Mouse (Mus musculus): ENCODE results near the gene Zfp827.
A peak's percentile ranks its signal among the peaks of the same experiment; 100 is the strongest.

Zfp827 gene

GRCm38 (mm10) chr8:79160302-79160701 is 132.1 kb downstream of the Zfp827 start:
- no peak for DNase-seq

DNA sequence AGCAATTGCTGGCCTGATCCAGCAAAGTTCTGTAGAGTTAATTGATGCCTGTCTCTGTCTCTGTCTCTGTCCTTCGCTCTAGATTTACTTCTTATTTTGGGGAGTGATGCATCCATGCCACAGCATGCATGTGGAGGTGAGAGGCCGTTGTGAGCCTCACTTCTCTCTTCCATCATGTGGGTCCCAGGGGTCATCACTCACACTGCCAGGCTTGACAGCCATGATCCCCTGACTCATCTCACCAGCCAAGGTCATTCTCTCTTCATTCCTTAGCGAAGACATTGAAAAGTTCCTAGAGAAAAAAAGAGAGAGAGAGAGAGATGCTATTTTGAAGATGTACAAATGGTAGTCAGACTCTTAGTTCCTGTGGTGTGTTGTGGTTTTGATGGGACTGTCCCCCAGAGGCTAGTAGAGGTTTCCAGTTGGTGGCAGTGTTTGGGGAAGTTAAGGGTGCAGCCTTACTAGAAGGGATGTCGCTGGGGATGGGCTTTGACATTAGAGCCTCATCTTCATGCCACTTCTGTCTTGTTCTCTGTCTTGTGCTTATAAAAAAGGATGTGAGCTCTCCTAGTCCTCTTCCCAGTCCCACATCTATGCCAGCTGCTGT is 133.0 kb downstream of the Zfp827 start:
- no peak for DNase-seq

- DNase-seq, result no peak
Measured at GRCm38 (mm10) chr8:79162533-79163308, 134.5 kb downstream of the Zfp827 start.

GRCm38 (mm10) chr8:79164336-79164735 is 136.1 kb downstream of the Zfp827 start:
- DNase-seq, result no peak

DNA sequence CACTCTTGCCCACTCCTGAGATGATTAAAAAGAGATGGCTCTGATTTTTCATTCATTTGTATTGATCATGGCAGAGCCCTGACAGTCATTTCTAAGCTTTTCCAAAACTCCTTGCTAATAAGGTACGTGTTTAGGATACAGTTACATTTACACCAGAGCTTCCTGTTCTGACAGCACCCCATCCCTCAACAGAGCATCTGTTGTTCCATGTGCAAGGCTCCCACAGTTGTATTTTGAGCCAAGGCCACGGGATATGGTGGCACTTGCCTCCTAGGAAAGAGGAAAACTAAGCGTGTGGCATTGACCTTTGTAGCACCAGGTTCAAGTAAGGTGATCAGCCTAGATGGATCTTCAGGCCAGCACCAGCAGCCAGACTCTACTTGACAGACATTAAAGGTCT is 137.0 kb downstream of the Zfp827 start:
- DNase-seq, result no peak

DNA sequence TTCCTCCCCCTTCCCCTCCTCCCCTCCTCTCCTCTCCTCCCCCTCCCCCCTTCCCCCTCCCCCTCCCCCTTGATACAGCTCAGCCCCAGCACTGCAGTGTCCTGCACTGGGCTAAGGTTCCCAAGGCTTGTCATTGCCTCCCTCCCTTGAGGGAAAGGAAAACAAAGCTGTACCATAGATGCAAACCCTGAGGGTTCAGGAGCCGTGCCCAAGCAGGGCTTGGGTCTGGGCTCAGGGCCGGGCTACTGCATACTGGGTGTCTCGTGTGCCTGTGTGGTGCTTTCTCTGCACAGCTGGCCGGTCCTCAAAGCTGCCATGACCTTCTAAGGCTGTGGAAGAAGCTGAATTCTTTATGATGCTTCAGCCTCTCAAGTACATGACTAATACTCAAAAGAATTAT is 145.4 kb downstream of the Zfp827 start:
- DNase-seq, result no peak

DNA sequence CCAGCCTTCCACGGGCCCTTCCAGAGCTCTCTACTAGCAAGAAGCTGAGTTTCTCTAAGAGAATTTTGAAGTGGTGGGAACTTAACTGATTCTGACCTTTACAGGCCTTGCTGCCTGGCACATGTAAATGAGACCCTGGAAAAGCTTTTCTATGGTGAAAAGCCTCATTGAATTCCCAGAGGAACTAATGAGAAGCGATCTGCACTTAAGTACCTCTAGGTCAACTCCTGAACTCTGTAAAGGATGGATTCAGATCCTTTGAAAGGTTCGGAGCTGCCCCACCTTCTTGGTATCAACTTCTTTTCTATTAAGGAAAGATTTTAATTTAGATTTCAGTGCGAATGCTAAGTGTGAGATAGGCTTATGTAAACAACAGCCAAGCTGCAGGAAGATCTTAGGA is 147.8 kb downstream of the Zfp827 start:
- DNase-seq, result no peak

GRCm38 (mm10) chr8:79179678-79180077 is 151.4 kb downstream of the Zfp827 start:
- no peak for DNase-seq

DNA sequence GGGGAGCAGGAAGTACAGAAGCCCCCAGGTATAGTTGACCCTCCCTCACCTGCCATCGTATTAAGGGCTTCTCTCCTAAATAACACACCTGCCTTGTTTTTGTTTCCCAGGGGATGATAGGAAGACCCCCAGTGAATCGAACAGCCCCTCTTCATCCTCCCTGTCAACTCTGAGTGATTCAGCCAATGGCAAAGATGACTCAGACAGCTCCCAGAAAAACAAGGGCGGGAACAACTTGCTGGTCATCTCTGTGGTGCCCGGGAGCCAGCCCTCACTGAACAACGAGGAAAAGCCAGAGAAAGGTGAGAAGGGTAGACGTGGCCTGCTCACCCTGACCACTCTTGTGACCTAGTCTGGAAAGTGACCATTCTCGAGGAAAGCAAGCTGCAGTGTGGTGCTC is 157.3 kb downstream of the Zfp827 start:
- no peak for DNase-seq

- DNase-seq, result no peak
Measured at GRCm38 (mm10) chr8:79190071-79190470, 161.8 kb downstream of the Zfp827 start.

- DNase-seq, result no peak
Measured at GRCm38 (mm10) chr8:79196481-79196880, 168.2 kb downstream of the Zfp827 start.

DNA sequence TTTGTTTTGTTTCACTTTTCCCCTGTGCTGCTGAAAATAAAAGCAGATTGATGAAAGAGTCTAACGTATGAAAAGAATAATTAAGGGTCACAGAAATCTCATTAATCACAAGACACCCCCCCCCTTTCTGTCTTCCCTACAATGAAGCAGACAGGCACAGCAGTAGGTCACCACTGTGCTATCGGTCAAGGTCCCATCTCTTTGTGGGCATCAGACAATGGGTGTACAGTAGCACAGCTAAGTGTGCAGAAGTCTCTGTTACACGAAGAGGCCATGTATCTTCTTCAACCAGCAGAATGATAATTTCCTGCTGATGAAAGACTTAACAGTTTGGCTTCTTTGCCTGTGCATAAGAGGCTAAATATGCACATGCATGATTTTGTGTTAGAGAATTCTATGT is 170.4 kb downstream of the Zfp827 start:
- DNase-seq, result no peak

DNA sequence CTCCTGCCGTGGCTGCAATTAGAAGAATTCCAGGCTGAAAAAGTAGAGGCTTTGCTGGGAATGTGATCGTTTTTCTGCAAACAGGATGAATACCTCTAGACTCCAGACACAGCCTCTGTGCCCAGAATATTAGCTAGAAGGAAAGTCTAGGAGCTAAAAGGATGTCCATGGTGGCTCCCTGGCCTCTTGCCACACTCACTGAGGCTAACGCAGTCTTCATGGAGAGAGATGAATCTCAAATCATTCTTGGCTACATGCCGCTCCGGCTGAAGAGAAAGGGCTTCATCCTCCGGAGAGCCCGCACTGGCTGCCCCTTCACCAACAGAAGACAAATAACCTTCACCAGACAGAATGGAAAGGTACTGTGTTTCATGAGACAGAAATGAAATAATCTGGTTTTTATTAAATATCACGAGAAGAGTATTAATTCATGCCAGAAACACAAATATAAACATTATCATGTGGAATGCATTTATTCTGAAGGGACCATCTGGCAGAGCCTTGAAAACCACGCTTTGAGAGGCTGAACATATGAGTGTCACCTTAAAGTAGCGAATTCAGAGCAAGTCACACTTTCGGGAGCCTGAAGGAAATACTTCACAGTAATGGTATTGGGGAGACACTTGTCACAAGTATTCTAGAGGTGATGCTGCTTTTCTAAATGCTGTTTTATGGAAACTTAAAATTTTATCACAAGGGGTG is 173.4 kb downstream of the Zfp827 start:
- DNase-seq, result no peak

DNA sequence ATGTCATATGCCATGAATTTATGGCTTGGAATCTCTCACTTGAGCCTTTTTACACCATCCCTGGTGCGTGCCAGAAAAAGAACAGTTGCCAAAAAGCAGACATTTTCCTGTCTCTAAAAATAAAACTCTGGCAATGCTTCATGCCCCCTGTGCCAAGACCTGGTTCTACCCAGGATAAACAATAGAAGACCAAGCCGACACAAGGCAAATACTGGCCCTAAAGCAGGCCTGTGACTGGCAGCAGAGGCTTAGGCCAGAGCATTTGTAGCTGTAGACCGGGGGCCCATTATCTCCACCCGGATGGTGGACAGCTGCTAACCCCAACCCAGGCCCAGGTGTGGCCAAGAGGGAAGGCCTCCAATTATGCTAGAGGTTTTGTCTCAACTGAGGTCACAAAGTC is 178.7 kb downstream of the Zfp827 start:
- DNase-seq, result no peak

- no peak for DNase-seq
Measured at GRCm38 (mm10) chr8:79208181-79208580, 179.9 kb downstream of the Zfp827 start.

DNA sequence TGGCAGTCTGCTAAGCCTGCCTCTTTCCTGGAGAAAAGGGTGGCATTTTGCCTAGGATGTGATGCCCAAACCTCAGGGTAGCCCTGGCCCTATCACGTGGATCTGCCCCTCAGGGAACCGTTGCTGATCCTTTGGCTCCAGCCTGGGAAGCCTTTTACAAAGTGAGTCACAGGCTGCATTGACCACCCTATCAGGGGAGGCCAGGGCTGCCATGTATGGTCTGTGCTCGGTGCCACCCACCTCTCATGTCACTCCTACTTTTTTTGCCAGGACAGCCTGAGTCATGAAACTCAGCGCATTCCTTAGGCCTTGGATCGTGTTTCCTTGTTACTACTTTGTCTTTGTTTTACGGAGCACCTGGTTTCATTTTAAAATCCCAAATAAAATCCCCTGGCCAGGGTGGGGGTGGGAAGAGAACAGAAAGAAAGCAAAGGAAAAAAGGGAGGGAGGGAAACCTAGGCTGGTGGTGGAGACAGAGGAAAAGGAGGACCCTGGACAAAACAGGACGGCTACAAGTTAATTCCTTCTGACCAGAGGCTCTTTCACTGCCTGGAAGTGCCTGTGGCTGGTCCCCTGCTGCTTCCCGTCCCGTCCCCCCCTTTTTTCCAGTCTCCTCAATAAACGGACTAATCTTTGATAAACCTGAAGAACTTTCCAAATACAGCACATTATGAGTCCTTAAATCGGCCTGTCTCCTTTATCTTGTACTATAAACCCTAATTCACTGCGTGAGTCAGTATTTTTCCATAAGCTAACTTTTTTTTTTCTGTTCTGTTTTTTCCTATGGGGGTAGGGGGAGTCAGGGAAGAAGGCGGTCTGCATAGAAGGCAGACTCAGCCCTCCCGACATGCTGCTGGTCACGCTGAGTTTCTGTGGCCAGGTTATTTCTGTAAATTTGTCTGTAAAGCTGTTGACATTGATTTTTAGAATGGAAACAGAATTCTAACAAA is 180.7 kb downstream of the Zfp827 start:
- no peak for DNase-seq

DNA sequence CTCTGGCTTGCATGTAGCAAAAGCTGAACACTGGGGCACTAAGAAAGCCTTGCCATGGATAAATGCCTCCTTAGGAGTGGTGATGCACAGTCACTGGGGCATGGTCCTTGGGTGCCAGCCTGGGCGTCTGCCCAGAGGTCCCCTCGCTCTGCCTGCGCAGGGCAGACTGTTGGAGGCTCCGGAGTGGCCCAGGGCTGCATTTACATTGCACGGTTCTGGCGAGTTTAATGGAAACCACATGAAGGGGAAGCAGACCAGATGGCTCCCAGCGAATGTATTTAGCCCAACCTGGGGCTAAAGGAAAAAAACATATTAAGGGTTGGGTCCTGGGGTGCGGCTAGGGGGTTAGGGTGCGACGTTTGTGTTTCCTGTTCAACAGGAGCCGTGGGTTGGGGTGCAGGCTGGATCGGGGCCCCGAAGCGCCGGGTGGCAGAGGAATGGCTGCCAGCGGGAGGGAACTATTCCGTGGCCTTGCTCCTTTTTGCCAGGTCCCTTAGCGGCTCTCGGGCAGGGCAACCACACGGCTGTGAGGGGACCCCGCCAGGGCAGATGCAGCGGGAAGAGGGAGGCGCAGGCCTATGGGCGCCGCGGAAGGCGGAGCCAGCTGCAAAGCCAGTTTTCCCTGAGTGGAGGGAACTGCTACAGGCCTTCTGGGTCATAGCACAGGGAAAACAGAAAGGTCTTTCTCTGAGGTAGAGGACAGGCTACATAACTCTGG is 181.6 kb downstream of the Zfp827 start:
- DNase-seq, result peak; percentile 21 to 23

DNA sequence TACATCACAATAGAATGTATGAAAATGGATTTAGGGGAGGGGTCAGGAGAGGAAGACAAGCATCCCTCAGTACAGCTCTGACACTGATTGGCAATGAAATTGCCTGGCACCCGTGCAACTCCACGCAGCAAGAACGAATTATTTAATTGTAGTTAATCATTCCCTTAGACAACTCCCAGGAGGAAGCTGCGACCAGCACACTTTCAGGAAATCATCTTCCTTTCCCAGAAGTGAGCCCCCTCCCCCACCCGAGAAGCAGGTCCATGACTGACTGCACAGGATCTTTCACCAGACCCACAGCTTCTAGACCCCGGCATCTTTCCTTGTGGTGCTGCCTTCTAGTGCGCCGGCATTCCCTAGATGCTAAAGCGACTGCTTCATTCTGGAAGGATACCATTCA is 183.4 kb downstream of the Zfp827 start:
- no peak for DNase-seq

DNA sequence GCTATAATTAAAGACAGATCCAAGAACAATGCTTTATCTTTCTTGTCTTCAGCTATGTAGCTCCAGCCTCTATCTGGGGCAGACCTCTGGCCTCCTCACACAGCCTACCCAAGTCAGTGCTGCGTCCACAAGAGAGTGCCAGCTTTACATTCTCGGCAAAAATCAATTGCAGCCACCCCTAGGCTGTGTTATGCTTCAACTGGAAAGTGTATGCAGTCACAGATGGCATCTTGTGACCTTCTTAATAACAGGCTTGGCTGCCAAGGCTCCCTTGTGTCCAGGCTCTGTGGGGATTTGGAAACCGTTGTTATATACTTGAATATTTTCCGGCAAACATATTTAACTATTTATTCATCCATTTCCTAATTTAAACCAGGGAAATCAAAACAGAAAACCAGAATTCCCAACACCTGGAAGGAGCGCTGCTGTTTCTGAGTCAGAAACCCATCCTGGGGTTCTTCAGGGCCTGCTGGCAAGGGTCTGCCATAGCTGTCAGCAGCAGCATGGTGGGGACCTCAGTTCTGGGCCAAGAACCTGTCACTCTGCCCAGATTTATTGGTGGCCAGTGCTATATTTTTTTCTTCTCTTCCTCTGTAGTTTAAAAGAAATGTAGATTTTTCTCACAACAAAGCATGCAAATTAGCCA is 194.0 kb downstream of the Zfp827 start:
- DNase-seq, result no peak

DNA sequence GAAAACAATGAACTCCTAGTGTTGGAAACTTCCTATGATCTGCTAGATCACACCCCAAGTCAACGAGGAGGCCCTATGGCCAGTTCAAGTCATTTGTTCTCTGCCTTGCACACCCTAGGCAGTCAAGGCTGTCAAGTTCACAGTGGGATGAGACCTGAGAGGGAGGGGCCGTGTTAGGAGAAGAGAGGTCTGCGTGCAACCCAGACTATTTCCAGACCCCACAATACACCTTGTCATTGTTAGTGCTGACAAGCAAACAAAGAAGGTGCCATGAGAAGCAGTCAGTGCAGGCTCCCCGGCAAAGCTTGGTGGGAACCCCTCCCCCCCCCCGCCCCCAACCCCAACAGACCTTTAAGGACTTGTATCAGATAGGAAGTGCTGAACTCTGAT is 194.5 kb downstream of the Zfp827 start:
- DNase-seq, result no peak

DNA sequence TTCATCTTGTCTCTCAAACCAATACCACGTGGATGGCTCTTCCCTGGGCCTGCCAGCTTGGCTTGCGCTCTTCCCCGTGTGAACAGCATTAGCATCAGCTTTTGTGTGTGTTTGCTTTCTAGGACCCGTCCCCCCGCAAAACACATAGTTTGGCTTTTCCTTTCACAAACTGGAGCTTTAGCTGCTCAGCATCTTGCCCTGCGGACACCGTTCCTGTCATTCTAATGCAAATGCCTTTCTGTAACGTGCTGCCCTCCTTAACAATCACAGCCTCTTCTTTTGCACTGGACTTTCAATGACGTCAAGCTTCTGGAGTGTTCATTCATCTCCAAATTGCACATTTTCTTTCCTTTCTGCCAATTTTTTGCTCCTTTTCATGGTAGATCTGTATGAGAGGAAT is 196.1 kb downstream of the Zfp827 start:
- DNase-seq, result no peak

GRCm38 (mm10) chr8:79225586-79225985 is 197.3 kb downstream of the Zfp827 start:
- DNase-seq, result no peak
